Mouse (Mus musculus): ENCODE data around the gene H2al1j.
"Not testable (repeated sequence)": the region's sequence is repeated elsewhere in the genome, so short reads cannot be mapped to it uniquely, and the experiment has no call there.

DNA sequence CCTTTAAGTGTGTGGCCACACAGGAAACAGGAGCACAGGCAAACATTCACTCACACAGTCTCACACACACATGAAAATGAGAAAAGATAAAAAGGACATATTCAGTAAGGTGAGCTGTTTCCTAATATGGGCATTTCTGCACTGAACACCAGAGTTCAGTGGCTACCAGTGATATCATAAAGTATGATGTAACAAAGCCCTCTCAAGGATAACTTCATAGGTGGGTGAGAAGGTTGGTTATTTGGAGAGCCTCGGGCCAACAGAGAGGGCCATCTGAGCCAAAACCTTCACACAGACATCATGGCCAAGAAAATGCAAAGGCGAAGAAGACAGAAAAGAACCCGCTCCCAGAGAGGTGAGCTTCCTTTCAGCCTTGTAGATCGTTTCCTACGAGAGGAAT is 3.3 kb upstream of the H2al1j start, which contains the start of gene H2al1i:
- TF ChIP-seq CTCF (IDR thresholded peaks at IDR 0.05; ENCODE audit: borderline replicate concordance, control insufficient read depth, extremely low read depth, insufficient read depth, low read length, poor library complexity); POLR2A (IDR thresholded peaks at IDR 0.05; ENCODE audit: control insufficient read depth, extremely low read depth, insufficient read depth, low read length, poor library complexity): not testable (repeated sequence)

All from thymus, adult 2 months (tissue).